Mouse (Mus musculus): ENCODE data around the gene Kdm5c.
"Not testable (repeated sequence)": the region's sequence is repeated elsewhere in the genome, so short reads cannot be mapped to it uniquely, and the experiment has no call there.

Gene Kdm5c

DNA sequence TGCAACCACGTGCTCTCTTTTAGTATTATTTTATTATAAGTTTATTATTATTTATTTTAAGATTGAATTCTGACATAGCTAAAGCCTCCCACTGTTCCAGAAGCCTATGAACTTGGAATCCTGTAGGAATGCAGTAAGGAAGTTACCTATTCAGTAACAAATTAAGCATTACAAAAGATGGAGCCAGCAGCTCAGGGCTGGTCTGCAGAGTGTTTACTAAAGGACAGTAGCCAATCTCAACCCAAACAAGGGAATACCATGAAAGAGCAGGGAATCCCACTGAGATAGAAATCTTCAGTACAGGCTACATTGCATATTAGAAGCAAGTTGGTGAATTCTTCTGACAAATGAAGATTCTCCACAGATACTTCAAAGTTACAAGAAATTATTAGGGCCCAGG, 54.2 kb downstream of the Kdm5c start:
- not testable (repeated sequence) for DNase-seq (ENCODE audit: low read depth, low spot score)

DNA sequence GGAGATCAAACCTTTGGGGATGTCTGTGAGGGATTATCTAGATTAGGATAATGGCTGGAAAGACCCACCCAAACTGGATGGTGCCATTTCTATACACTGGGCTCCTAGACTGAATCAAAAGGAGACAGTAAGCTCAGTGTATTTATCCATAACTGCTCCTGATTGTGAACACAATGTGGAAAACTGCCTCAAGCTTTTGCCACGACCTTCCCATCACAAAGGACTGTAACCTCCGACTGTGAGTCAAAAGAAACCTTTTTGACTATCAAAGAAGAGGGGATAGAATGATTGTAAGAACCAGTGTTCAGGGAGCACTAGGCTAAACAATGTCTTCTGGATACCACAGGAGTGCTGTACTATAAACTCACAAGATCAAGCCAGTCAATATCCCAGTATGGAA, 73.4 kb downstream of the Kdm5c start:
- no peak for DNase-seq (ENCODE audit: low read depth, low spot score)

DNA sequence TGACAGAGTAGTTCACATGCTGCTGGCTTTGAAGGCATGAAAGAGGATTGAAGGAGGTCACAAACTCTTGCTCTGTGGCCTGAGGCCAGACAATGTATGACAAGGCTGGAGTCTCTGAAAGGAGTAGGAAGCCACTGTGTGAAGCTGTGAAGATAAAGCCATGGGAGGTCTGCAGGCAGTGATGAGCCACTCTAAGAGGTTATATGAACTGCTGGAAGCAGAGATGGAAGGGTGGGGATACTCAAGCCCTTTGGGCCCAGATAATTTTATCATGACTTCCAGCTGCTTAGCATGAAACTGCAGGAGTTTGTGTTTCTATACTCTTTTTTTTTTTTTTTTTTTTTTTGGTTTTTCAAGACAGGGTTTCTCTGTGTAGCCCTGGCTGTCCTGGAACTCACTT, 74.6 kb downstream of the Kdm5c start:
- DNase-seq (ENCODE audit: low read depth, low spot score): no peak

DNA sequence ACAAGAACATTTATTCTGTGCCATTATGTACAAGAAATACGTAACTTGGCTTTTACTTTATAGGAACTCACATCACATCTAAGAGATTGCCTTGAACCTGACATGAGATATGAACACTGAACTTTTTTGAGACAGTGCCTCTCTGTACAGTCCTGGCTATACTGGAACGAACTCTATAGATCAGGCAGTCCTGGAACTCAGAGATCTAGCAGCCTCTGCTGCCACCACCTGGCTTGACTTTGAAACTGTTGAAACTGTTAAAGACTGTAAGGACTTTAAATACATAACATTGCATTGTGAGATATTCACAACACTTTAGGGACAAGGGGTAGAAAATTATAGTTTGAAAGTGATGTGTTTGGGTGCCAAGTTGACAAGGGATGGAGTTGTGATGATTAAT, 75.1 kb downstream of the Kdm5c start:
- peak; percentile 49 for DNase-seq (ENCODE audit: low read depth, low spot score)

DNA sequence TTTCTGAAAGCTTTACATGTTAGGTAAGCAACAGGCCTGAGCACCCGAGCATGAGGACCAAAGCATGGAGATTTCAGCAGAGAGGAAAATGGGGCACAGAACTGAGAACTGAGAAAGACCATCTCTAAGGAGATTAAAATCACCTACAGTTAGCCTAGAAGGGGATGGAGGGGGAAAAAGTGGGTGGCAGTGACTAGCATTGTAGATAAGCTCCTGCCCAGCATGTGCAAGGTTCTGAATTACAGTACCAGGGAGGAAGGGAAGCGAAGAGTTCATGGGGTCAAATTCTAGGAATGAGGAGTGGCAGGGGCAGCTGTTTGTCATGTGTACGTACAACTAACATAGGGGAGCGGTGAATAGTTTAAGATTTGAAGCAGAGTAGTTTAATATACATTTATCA, 87.7 kb downstream of the Kdm5c start:
- DNase-seq (ENCODE audit: low read depth, low spot score): no peak

DNA sequence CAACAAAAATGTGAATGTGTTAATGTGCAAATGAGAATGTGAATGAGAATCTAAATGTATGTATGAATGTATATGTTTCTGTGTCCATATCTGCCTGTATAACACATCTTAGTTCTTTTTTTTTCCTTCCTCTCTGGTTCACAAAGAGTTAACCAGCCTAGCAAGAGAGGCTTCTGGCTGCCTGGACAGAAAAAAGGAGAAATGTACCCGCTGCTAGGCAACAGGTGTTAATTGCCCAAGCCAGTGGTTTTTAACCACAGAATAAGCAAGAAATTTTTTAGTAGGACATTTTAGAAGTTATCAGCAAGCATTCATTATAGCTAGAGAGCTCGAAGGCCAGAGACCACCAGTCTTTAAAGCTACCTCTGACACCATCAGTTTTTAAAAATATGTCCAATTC, 90.0 kb downstream of the Kdm5c start:
- DNase-seq (ENCODE audit: low read depth, low spot score): no peak

DNA sequence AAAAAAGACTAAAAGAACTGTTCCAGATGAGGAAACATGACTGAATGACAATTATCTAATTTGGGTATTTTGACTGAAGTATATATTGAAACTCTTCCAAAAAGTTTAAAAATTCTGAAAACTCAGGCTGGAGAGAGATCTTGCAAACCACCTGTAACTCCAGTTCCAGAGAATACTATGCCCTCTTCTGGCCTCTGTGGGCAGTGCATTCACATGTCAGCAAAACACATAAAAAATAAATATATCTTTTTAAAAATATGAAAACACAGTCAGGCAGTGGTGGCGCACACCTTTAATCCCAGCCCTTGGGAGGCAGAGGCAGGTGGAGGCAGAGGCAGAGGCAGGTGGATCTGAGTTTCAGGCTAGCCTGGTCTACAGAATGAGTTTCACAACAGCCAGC, 90.8 kb downstream of the Kdm5c start:
- DNase-seq (ENCODE audit: low read depth, low spot score): peak; percentile 44
